Mouse (Mus musculus): ENCODE results near the gene Ppif. TPM values are rescaled to one million over a fixed set of nuclear protein-coding genes. Genes with fewer than 3 reads are reported as not detected.

Ppif gene
- polyA plus RNA-seq, 1 experiment from 2014 or later, result 50.9 TPM

DNA sequence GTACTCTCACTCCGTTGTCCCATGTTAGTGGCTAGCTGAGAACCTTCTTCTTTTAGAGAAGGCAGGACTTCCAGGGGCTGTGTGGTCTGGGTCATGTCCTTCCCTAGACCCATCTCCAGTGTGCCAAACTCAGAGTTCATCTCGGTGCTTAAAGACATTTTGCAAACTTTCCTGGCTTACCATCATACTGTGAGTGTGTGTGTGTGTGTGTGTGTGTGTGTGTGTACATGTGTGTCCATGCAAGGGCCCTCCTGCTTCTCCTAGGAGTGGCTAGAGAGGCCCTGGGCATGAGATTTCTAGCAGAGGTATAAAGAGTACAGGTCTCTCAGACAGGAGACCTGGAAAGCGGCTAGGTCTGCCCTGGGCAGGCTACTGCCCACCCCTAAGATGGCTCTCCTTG is 42.2 kb downstream of the Ppif start:
- Histone ChIP-seq H3K4me2 (ENCODE audit: low read depth, severe bottlenecking) (no peak overlapping the region), H3K9ac (ENCODE audit: low read length) (no peak overlapping the region), H3K27me3 (ENCODE audit: control insufficient read depth, insufficient read depth, low read length) (0 out of 2 replicates have a peak, but pooled peaks cover 2% of the 10 kb centered on the region), H3K9me3 (ENCODE audit: control insufficient read depth, low read length) (no peaks in the 10 kb centered on the region), H3K36me3 (ENCODE audit: control insufficient read depth, insufficient read depth, low read length) (no peaks in the 10 kb centered on the region), H3K4me1 (ENCODE audit: control insufficient read depth, insufficient read depth, low read length) (peaks cover 52% of the 10 kb centered on the region), H3K27ac (replicated peaks; ENCODE audit: low read depth, low read length) (no peak overlapping the region), H3K4me3 (ENCODE audit: low read depth, low read length) (no peak overlapping the region)
- 89% methylated on average over 3 of the region's 3 CpGs for WGBS
- ATAC-seq (ENCODE audit: insufficient number of reproducible peaks, low FRiP score, low TSS enrichment, low read depth), result no peak
- DNase-seq (ENCODE audit: low spot score), result no peak

DNA sequence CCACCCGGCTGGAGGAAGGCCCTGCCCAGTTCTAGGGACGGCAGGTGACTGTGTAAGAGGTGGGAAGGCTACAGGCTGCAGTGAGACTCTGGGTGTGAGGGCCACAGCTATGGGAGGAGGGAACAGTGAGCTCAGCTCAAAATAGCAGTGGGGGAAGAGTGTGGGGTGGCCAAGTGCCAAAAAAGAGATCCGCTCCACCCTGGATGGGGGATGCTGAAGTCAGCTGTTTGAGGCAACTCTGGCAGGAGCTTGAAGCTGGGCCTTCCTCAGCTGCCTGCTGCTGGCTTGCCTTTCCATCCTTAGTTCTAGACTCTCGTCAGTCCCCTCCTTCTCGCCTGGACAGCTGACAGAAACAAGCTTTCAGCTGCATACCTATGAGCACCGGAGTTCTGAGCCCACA is 42.6 kb downstream of the Ppif start:
- H3K27ac ChIP-seq (replicated peaks; ENCODE audit: low read depth, low read length), result 0 out of 2 replicates have a peak overlapping the region, but pooled peaks have one; percentile 42
- no peaks in the 10 kb centered on the region for H3K9me3 ChIP-seq (ENCODE audit: control insufficient read depth, low read length)
- no peaks in the 10 kb centered on the region for H3K36me3 ChIP-seq (ENCODE audit: control insufficient read depth, insufficient read depth, low read length)
- H3K4me2 ChIP-seq (ENCODE audit: low read depth, severe bottlenecking), result no peak overlapping the region
- ATAC-seq (ENCODE audit: insufficient number of reproducible peaks, low FRiP score, low TSS enrichment, low read depth), result 0 out of 2 replicates have a peak, but pooled peaks have one; percentile 3
- no peak overlapping the region for H3K9ac ChIP-seq (ENCODE audit: low read length)
- no peak for DNase-seq (ENCODE audit: low spot score)
- H3K27me3 ChIP-seq (ENCODE audit: control insufficient read depth, insufficient read depth, low read length), result 0 out of 2 replicates have a peak, but pooled peaks cover 2% of the 10 kb centered on the region
- no peak overlapping the region for H3K4me3 ChIP-seq (ENCODE audit: low read depth, low read length)
- H3K4me1 ChIP-seq (ENCODE audit: control insufficient read depth, insufficient read depth, low read length), result peaks cover 52% of the 10 kb centered on the region
- WGBS, result 77% methylated on average over 6 of the region's 6 CpGs

DNA sequence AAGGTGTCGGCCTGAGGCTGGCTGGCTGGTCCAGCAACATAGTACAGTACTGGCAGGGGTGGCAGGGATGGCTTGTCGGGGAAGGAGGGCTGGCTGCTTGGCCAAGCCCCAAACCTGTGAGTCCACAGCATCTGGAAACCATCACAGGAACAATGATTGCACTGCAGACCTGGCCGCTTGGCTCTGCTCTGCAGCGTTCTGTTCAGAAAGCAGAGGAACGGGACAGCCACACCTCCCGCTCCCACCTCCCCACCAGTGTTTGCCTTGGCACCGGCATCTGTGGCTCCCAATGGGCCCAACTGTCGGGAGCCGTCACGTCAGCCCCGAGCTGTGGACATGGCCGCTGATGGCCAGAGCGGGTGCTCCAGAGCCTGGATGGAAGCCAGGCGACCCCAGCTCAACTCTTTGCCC is 44.6 kb downstream of the Ppif start:
- 0 out of 2 replicates have a peak, but pooled peaks cover 2% of the 10 kb centered on the region for H3K27me3 ChIP-seq (ENCODE audit: control insufficient read depth, insufficient read depth, low read length)
- DNase-seq (ENCODE audit: low spot score) (peak; percentile 78), ATAC-seq (ENCODE audit: insufficient number of reproducible peaks, low FRiP score, low TSS enrichment, low read depth) (peak; percentile 32; the same call in 1 of the 2 replicates)
- peak overlapping the region; percentile 80 for H3K27ac ChIP-seq (replicated peaks; ENCODE audit: low read depth, low read length)
- no peaks in the 10 kb centered on the region for H3K36me3 ChIP-seq (ENCODE audit: control insufficient read depth, insufficient read depth, low read length)
- H3K4me3 ChIP-seq (ENCODE audit: low read depth, low read length), result no peak overlapping the region
- H3K9ac ChIP-seq (ENCODE audit: low read length), result no peak overlapping the region
- peak overlapping the region; percentile 25; the same call in 1 of the 2 replicates for H3K4me2 ChIP-seq (ENCODE audit: low read depth, severe bottlenecking)
- WGBS, result 34% methylated on average over 14 of the region's 14 CpGs
- H3K4me1 ChIP-seq (ENCODE audit: control insufficient read depth, insufficient read depth, low read length), result peaks cover 52% of the 10 kb centered on the region
- no peaks in the 10 kb centered on the region for H3K9me3 ChIP-seq (ENCODE audit: control insufficient read depth, low read length)

DNA sequence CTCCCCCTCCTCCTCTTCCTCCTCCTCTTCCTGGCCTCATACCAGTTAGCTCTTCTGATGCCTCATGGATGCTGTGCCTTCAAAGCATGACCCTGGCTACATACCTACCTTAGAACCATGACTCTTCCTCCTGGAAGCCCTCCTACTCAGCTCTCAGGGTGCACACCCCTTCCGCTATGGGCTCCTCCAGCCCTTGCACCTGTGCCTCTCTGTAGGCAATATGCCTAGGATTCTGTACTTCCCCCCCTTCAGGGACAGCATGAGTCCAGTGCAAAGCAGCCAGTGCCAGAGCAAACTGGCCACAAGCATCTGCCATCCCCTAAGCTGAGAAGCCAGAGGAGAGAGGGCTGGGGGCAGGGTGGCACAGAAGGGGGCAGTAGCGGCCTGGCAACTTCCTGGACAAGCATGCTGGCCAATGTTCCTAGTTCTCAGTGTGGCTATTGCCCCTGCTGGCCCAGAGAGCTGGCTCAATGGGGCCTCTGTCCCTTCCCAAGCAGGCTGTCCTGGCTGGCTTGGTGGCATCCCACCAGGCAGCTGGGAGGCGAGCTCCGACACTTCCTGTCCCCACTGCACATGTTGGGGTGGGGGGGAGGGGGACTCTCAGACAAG is 46.1 kb downstream of the Ppif start:
- WGBS, result 63% methylated on average over 4 of the region's 4 CpGs
- H3K9ac ChIP-seq (ENCODE audit: low read length), result no peak overlapping the region
- H3K36me3 ChIP-seq (ENCODE audit: control insufficient read depth, insufficient read depth, low read length), result peaks cover 4% of the 10 kb centered on the region; the same call in 1 of the 2 replicates
- 0 out of 2 replicates have a peak overlapping the region, but pooled peaks have one; percentile 30 for H3K27ac ChIP-seq (replicated peaks; ENCODE audit: low read depth, low read length)
- no peak overlapping the region for H3K4me3 ChIP-seq (ENCODE audit: low read depth, low read length)
- ATAC-seq (ENCODE audit: insufficient number of reproducible peaks, low FRiP score, low TSS enrichment, low read depth) (no peak), DNase-seq (ENCODE audit: low spot score) (no peak)
- no peaks in the 10 kb centered on the region for H3K9me3 ChIP-seq (ENCODE audit: control insufficient read depth, low read length)
- H3K4me2 ChIP-seq (ENCODE audit: low read depth, severe bottlenecking), result no peak overlapping the region
- H3K4me1 ChIP-seq (ENCODE audit: control insufficient read depth, insufficient read depth, low read length), result peaks cover 44% of the 10 kb centered on the region
- 0 out of 2 replicates have a peak, but pooled peaks cover 2% of the 10 kb centered on the region for H3K27me3 ChIP-seq (ENCODE audit: control insufficient read depth, insufficient read depth, low read length)

DNA sequence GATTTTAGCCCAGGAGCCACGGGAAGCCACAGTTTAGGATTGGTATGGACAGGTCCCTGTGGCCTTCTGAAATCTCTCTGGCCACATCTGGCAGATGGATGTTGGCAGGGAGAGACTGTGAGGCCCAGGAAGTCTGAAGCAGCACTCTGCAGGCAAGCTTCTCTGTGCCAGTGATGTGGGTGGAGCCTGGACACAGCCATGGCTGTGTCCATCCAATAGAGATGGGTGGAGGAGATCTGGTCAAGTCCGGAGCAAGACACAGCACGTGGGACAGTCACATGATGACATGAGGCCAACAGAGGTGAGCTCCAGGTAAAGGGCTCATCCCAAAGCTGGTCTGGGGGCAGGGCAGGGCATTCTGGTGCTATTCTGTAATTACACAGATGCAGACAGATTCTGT is 47.3 kb downstream of the Ppif start:
- Histone ChIP-seq H3K36me3 (ENCODE audit: control insufficient read depth, insufficient read depth, low read length) (peaks cover 4% of the 10 kb centered on the region; the same call in 1 of the 2 replicates), H3K4me3 (ENCODE audit: low read depth, low read length) (no peak overlapping the region)

DNA sequence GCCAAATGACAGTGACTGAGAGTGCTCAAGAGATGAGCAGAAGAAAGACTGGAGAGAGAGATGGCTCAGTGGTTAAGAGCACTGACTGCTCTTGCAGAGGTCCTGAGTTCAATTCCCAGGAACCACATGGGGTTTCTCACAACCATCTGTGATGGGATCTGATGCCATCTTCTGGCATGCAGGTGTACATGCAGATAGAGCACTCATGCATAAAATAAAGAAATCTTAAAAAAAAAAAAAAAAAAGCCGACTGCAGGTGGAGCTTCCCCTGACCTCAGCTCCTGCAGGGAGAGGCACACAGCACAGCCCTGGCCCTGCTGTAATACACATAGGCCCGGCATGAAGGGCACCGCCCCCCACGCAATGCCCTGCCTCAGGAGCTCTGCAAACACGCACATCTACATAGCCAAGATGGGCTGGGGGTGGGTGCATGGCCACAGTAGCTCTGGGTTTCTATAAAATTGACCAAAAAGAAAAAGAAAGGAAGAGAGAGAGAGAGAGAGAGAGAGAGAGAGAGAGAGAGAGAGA is 48.0 kb downstream of the Ppif start:
- Histone ChIP-seq H3K27ac (replicated peaks; ENCODE audit: low read depth, low read length) (no peak overlapping the region), H3K4me3 (ENCODE audit: low read depth, low read length) (no peak overlapping the region), H3K27me3 (ENCODE audit: control insufficient read depth, insufficient read depth, low read length) (no peaks in the 10 kb centered on the region), H3K4me2 (ENCODE audit: low read depth, severe bottlenecking) (no peak overlapping the region), H3K9me3 (ENCODE audit: control insufficient read depth, low read length) (no peaks in the 10 kb centered on the region), H3K9ac (ENCODE audit: low read length) (no peak overlapping the region), H3K4me1 (ENCODE audit: control insufficient read depth, insufficient read depth, low read length) (peaks cover 28% of the 10 kb centered on the region), H3K36me3 (ENCODE audit: control insufficient read depth, insufficient read depth, low read length) (peaks cover 5% of the 10 kb centered on the region; the same call in 1 of the 2 replicates)
- no peak for DNase-seq (ENCODE audit: low spot score)
- no peak for ATAC-seq (ENCODE audit: insufficient number of reproducible peaks, low FRiP score, low TSS enrichment, low read depth)
- 64% methylated on average over 5 of the region's 5 CpGs for whole genome bisulfite sequencing

More for the DNA sequence above, 47.3 kb downstream of the Ppif start:
- Histone ChIP-seq H3K9me3 (ENCODE audit: control insufficient read depth, low read length) (no peaks in the 10 kb centered on the region), H3K4me1 (ENCODE audit: control insufficient read depth, insufficient read depth, low read length) (peaks cover 34% of the 10 kb centered on the region), H3K27me3 (ENCODE audit: control insufficient read depth, insufficient read depth, low read length) (0 out of 2 replicates have a peak, but pooled peaks cover 2% of the 10 kb centered on the region), H3K27ac (replicated peaks; ENCODE audit: low read depth, low read length) (no peak overlapping the region), H3K9ac (ENCODE audit: low read length) (no peak overlapping the region), H3K4me2 (ENCODE audit: low read depth, severe bottlenecking) (no peak overlapping the region)
- DNase-seq (ENCODE audit: low spot score), result no peak
- WGBS, result 73% methylated on average over 3 of the region's 3 CpGs
- ATAC-seq (ENCODE audit: insufficient number of reproducible peaks, low FRiP score, low TSS enrichment, low read depth), result no peak

DNA sequence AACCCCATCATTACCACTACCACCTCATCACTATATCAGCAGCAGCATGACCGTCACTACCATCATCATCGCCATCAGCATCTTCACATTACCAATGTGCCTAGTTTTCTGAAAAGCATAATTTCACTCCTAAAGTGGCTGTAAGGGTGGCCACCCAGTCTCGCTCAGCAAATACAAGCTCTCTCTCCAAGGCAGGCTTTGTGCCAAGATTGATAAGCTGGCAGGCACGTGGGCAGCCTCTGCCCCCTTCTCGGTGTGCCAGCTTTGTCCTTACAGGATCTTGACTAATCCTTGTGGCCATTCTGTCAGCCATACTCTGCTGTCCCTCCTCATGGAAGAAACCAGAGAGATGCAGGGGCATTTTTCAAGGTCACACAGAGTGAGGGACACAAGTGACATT is 49.0 kb downstream of the Ppif start:
- ATAC-seq (ENCODE audit: insufficient number of reproducible peaks, low FRiP score, low TSS enrichment, low read depth), result no peak
- H3K27ac ChIP-seq (replicated peaks; ENCODE audit: low read depth, low read length), result no peak overlapping the region
- H3K4me2 ChIP-seq (ENCODE audit: low read depth, severe bottlenecking), result no peak overlapping the region
- no peak overlapping the region for H3K4me3 ChIP-seq (ENCODE audit: low read depth, low read length)
- peaks cover 5% of the 10 kb centered on the region; the same call in 1 of the 2 replicates for H3K36me3 ChIP-seq (ENCODE audit: control insufficient read depth, insufficient read depth, low read length)
- peaks cover 32% of the 10 kb centered on the region for H3K4me1 ChIP-seq (ENCODE audit: control insufficient read depth, insufficient read depth, low read length)
- no peak overlapping the region for H3K9ac ChIP-seq (ENCODE audit: low read length)
- WGBS, result 94% methylated on average over 5 of the region's 5 CpGs
- H3K9me3 ChIP-seq (ENCODE audit: control insufficient read depth, low read length), result no peaks in the 10 kb centered on the region
- no peak for DNase-seq (ENCODE audit: low spot score)
- no peaks in the 10 kb centered on the region for H3K27me3 ChIP-seq (ENCODE audit: control insufficient read depth, insufficient read depth, low read length)

DNA sequence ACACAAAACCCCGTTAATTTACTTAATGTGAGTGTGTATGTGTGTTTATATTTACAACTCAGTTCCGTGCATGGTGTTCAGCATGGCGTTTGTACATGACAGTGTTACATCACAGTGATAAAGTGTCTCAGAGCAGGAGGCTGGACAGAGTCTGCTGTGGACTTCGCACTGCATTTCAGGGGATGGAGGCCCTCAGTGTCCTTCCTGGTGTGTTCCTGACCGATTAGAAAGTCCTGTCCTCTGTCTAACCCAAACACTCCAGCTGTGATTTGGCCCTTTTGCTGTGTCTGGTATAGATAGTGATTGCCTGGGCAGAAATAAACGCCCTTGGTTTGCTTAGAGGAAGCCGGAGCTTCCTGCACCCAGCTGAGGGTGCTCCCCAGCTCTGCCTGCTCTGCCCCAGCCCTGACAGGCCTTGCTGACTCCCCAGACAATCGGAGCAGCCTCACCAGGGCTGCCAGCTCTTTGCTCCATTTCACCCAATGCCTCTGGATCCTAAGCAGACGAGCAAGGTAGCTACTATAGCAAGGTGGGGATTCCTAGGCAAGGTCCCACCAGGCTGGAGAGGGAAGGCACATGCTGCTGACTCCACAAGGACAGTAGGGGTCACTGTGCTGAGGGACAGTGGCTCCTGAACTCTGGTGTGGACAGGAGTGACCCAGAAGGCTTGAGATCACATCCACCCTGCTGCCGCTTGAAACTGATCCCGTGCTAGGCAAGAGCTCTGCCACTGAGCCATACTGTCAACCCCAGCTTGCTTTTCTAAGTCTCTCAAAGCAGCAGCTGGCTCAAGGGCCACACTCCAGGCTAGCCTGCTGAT is 51.6 kb downstream of the Ppif start:
- ATAC-seq (ENCODE audit: insufficient number of reproducible peaks, low FRiP score, low TSS enrichment, low read depth) (no peak), DNase-seq (ENCODE audit: low spot score) (no peak)
- Histone ChIP-seq H3K36me3 (ENCODE audit: control insufficient read depth, insufficient read depth, low read length) (peaks cover 5% of the 10 kb centered on the region; the same call in 1 of the 2 replicates), H3K4me3 (ENCODE audit: low read depth, low read length) (no peak overlapping the region), H3K9me3 (ENCODE audit: control insufficient read depth, low read length) (no peaks in the 10 kb centered on the region), H3K27ac (replicated peaks; ENCODE audit: low read depth, low read length) (no peak overlapping the region), H3K4me1 (ENCODE audit: control insufficient read depth, insufficient read depth, low read length) (peaks cover 35% of the 10 kb centered on the region), H3K9ac (ENCODE audit: low read length) (no peak overlapping the region), H3K27me3 (ENCODE audit: control insufficient read depth, insufficient read depth, low read length) (no peaks in the 10 kb centered on the region), H3K4me2 (ENCODE audit: low read depth, severe bottlenecking) (no peak overlapping the region)
- WGBS, result 75% methylated on average over 11 of the region's 11 CpGs
